Mouse (Mus musculus) midbrain, embryonic 16.5 days (tissue): ENCODE measurements around the gene Alk. TPM values are rescaled to one million over a fixed set of nuclear protein-coding genes. Genes with fewer than 3 reads are reported as not detected.

Source experiments
- ATAC-seq: fragments of 200-750 bp; cut with Nextera tagmentation; 2 replicates; pipeline ENCODE4 v1.8.0; 2017; ENCODE audit warnings: moderate TSS enrichment
- H3K27ac ChIP-seq: fragments of 300-500 bp; sonication (generic); 2 replicates; pipeline ENCODE4 v1.5.1; 2014; ENCODE audit warnings: mild to moderate bottlenecking, low read length, mixed read lengths
- H3K27me3 ChIP-seq: fragments of 300-500 bp; sonication (generic); 2 replicates; pipeline ENCODE4 v1.6.1; 2014; ENCODE audit warnings: low read depth, low read length, mixed read lengths; ENCODE audit not compliant: control insufficient read depth, insufficient read depth
- H3K36me3 ChIP-seq: fragments of 300-500 bp; sonication (generic); 2 replicates; pipeline ENCODE4 v1.6.1; 2014; ENCODE audit warnings: mild to moderate bottlenecking, low read length, moderate library complexity, mixed read lengths; ENCODE audit not compliant: control insufficient read depth, insufficient read depth
- H3K4me1 ChIP-seq: fragments of 300-500 bp; sonication (generic); 2 replicates; pipeline ENCODE4 v1.6.1; 2014; ENCODE audit warnings: mild to moderate bottlenecking, low read length, mixed read lengths; ENCODE audit not compliant: control insufficient read depth, insufficient read depth
- H3K4me2 ChIP-seq: fragments of 300-500 bp; sonication (generic); 2 replicates; pipeline ENCODE4 v1.6.1; 2014; ENCODE audit warnings: mild to moderate bottlenecking, low read length, mixed read lengths
- H3K4me3 ChIP-seq: fragments of 300-500 bp; sonication (generic); 2 replicates; pipeline ENCODE4 v1.5.1; 2014; ENCODE audit warnings: low read depth, mild to moderate bottlenecking, low read length, moderate library complexity, mixed read lengths
- H3K9ac ChIP-seq: fragments of 300-500 bp; sonication (generic); 2 replicates; pipeline ENCODE4 v1.6.1; 2014; ENCODE audit warnings: low read depth, low read length, mixed read lengths
- H3K9me3 ChIP-seq: fragments of 300-500 bp; sonication (generic); replicated peaks from 2 replicates; pipeline ENCODE4 v1.6.1; 2014; ENCODE audit warnings: mild to moderate bottlenecking, low read length, mixed read lengths; ENCODE audit not compliant: control insufficient read depth, poor library complexity, severe bottlenecking
- WGBS: fragments of 180-500 bp; shearing (Covaris S2); extraction: QIAGEN DNeasy Blood & Tissue Kit; methylation state at CpG from one replicate; pipeline ENCODE4 v1.1.7; 2014; 5-methylcytosine and 5-hydroxymethylcytosine counted together
- polyA plus RNA-seq: library from polyadenylated mRNA; unstranded; fragments of >200 nt; fragmentation: Nextera tagmentation; extraction: Ambion mirVana; gene quantifications from 2 replicates; pipeline ENCODE4 v1.2.1, GENCODE M21; 2015

The Alk gene
- polyA plus RNA-seq, 1 experiment from 2014 or later, result 7.6 TPM

- Histone ChIP-seq H3K27ac (no peak overlapping the region), H3K36me3 (no peaks in the 10 kb centered on the region), H3K4me2 (no peak overlapping the region), H3K4me1 (no peaks in the 10 kb centered on the region), H3K4me3 (no peak overlapping the region), H3K9ac (no peak overlapping the region), H3K9me3 (no peaks in the 10 kb centered on the region), H3K27me3 (no peaks in the 10 kb centered on the region)
- 80% methylated on average over 6 of the region's 6 CpGs for WGBS
- no peak for ATAC-seq
These were observed 327.6 kb downstream of the Alk start for GRCm38 (mm10) chr17:72276778-72277177.

GRCm38 (mm10) chr17:72275391-72275904 lies 329.0 kb downstream of the Alk start:
- ATAC-seq, result no peak
- Histone ChIP-seq H3K27me3 (no peaks in the 10 kb centered on the region), H3K4me1 (no peaks in the 10 kb centered on the region), H3K27ac (no peak overlapping the region), H3K4me3 (no peak overlapping the region), H3K4me2 (no peak overlapping the region), H3K36me3 (no peaks in the 10 kb centered on the region), H3K9me3 (no peaks in the 10 kb centered on the region), H3K9ac (no peak overlapping the region)
- WGBS, result 85% methylated on average over 8 of the region's 8 CpGs

GRCm38 (mm10) chr17:72274205-72274604 lies 330.2 kb downstream of the Alk start:
- Histone ChIP-seq H3K4me1 (no peaks in the 10 kb centered on the region), H3K4me3 (no peak overlapping the region), H3K9me3 (no peaks in the 10 kb centered on the region), H3K27me3 (no peaks in the 10 kb centered on the region), H3K36me3 (no peaks in the 10 kb centered on the region), H3K9ac (no peak overlapping the region), H3K4me2 (no peak overlapping the region), H3K27ac (no peak overlapping the region)
- no peak for ATAC-seq
- WGBS, result 91% methylated on average over 5 of the region's 5 CpGs

GRCm38 (mm10) chr17:72271640-72272039 lies 332.8 kb downstream of the Alk start:
- 82% methylated on average over 1 of the region's 1 CpGs for WGBS
- ATAC-seq, result no peak
- Histone ChIP-seq H3K27ac (no peak overlapping the region), H3K4me1 (no peaks in the 10 kb centered on the region), H3K27me3 (no peaks in the 10 kb centered on the region), H3K9me3 (no peaks in the 10 kb centered on the region), H3K36me3 (no peaks in the 10 kb centered on the region), H3K4me2 (no peak overlapping the region), H3K9ac (no peak overlapping the region), H3K4me3 (no peak overlapping the region)

GRCm38 (mm10) chr17:72268529-72268928 lies 335.9 kb downstream of the Alk start:
- WGBS, result 84% methylated on average over 5 of the region's 5 CpGs
- H3K9me3 ChIP-seq, result no peaks in the 10 kb centered on the region
- no peaks in the 10 kb centered on the region for H3K27me3 ChIP-seq
- no peak for ATAC-seq
- H3K27ac ChIP-seq, result no peak overlapping the region
- no peaks in the 10 kb centered on the region for H3K36me3 ChIP-seq
- no peaks in the 10 kb centered on the region for H3K4me1 ChIP-seq
- H3K4me2 ChIP-seq, result no peak overlapping the region
- H3K4me3 ChIP-seq, result no peak overlapping the region
- H3K9ac ChIP-seq, result no peak overlapping the region

GRCm38 (mm10) chr17:72265171-72266022 lies 339.0 kb downstream of the Alk start:
- H3K9ac ChIP-seq, result no peak overlapping the region
- no peak overlapping the region for H3K4me2 ChIP-seq
- no peaks in the 10 kb centered on the region for H3K36me3 ChIP-seq
- H3K4me3 ChIP-seq, result no peak overlapping the region
- no peak for ATAC-seq
- no peak overlapping the region for H3K27ac ChIP-seq
- H3K27me3 ChIP-seq, result no peaks in the 10 kb centered on the region
- 82% methylated on average over 9 of the region's 9 CpGs for WGBS
- no peaks in the 10 kb centered on the region for H3K4me1 ChIP-seq
- no peaks in the 10 kb centered on the region for H3K9me3 ChIP-seq

GRCm38 (mm10) chr17:72253411-72253810 lies 351.0 kb downstream of the Alk start:
- WGBS, result 72% methylated on average over 5 of the region's 5 CpGs
- H3K9me3 ChIP-seq, result no peaks in the 10 kb centered on the region

GRCm38 (mm10) chr17:72251554-72251953 lies 352.9 kb downstream of the Alk start:
- no peaks in the 10 kb centered on the region for H3K9me3 ChIP-seq
- H3K4me1 ChIP-seq, result no peaks in the 10 kb centered on the region
- no peak overlapping the region for H3K4me3 ChIP-seq
- H3K4me2 ChIP-seq, result no peak overlapping the region
- H3K27me3 ChIP-seq, result no peaks in the 10 kb centered on the region
- ATAC-seq, result no peak
- no peak overlapping the region for H3K9ac ChIP-seq
- no peaks in the 10 kb centered on the region for H3K36me3 ChIP-seq
- 82% methylated on average over 4 of the region's 4 CpGs for WGBS
- no peak overlapping the region for H3K27ac ChIP-seq

More at GRCm38 (mm10) chr17:72253411-72253810, 351.0 kb downstream of the Alk start:
- Histone ChIP-seq H3K9ac (no peak overlapping the region), H3K4me1 (no peaks in the 10 kb centered on the region), H3K36me3 (no peaks in the 10 kb centered on the region), H3K4me3 (no peak overlapping the region), H3K4me2 (no peak overlapping the region), H3K27ac (no peak overlapping the region), H3K27me3 (no peaks in the 10 kb centered on the region)
- ATAC-seq, result no peak
